Comparison of ENCODE assay signal across 1 mouse cellular context in the genomic region with DNA sequence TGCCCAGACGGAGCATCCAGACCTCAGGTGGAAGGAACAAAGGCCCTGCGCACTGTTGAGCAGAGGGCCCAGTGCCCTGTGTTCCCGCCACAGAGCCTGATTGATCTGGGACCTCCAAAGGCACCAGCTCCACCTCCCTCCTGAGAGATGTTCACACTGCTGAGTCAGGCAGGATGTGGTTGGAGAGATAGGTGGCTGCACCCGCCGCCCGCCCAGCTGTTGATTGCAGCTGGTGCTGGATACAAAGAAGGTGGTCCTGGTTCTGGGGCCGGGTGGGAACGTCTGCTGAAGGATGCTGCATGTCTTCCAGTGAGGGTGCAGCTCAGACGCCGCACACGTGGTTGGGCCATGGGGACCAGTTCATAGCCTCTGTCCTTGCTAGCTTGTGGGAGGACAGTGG.
TF ChIP-seq lines count a peak whose summit lies in the region.

No protein-coding gene starts in this region.

TF ChIP-seq in MEL, 35 proteins besides CTCF, POLR2A, EP300 and RAD21 (continued from another document):
- TF ChIP-seq POLR2AphosphoS2 (IDR thresholded peaks at IDR 0.05; ENCODE audit: low read length): no peak
TF ChIP-seq in MEL: peak in this region for 14.
